Comparison of ENCODE assay signal across 9 mouse cellular contexts in genomic region chr6:5509757-5510156, GRCm38 (mm10). TPM values are rescaled to one million over a fixed set of nuclear protein-coding genes. Genes with fewer than 3 reads are reported as not detected.
DNase-seq lines count a peak whose midpoint lies in the region; ATAC-seq lines count a peak whose summit lies in the region.
"Had no signal": no experiment of that assay in that cellular context is flagged by ENCODE, and none has a peak within 500 bp of the region (broad histone marks: within the 10 kb centered on the region; RNA-seq: fewer than 3 reads in every experiment).

No protein-coding gene starts in this region.

- H3K9ac ChIP-seq in intestine, embryonic 14.5 days (ENCODE audit: low read length), result no peak overlapping the region
- no peak overlapping the region for H3K9ac ChIP-seq in liver, embryonic 13.5 days

- H3K4me1 ChIP-seq in intestine, embryonic 14.5 days (replicated peaks; ENCODE audit: control insufficient read depth, insufficient read depth, low read length), result peaks cover 10% of the 10 kb centered on the region
- peaks cover 10% of the 10 kb centered on the region; the same call in 1 of the 2 replicates for H3K4me1 ChIP-seq in liver, embryonic 13.5 days (replicated peaks)

- WGBS in intestine, embryonic 14.5 days, result 21% methylated on average over 5 of the region's 5 CpGs
- WGBS in liver, embryonic 13.5 days (ENCODE audit: insufficient replicate concordance), result 14% methylated on average over 5 of the region's 5 CpGs

- ATAC-seq in intestine, embryonic 14.5 days (replicated peaks; ENCODE audit: low FRiP score, low TSS enrichment, low read depth), result peak; percentile 94
- peak; percentile 78 for ATAC-seq in liver, embryonic 13.5 days (ENCODE audit: low read depth)

- H3K4me3 ChIP-seq in intestine, embryonic 14.5 days (ENCODE audit: low read depth, low read length), result no peak overlapping the region
- no peak overlapping the region for H3K4me3 ChIP-seq in liver, embryonic 13.5 days (replicated peaks)
- H3K4me3 ChIP-seq: erythroblast, embryonic 14.5 days had no signal

- no peak overlapping the region for H3K4me2 ChIP-seq in intestine, embryonic 14.5 days (ENCODE audit: low read length)
- H3K4me2 ChIP-seq in liver, embryonic 13.5 days, result 0 out of 2 replicates have a peak overlapping the region, but pooled peaks have one; percentile 2

- peak; percentile 57 for DNase-seq in ovary, adult 18-20 months (ENCODE audit: low spot score)
- DNase-seq in ovary, postnatal 14 days (ENCODE audit: low spot score), result no peak
- DNase-seq in gastrocnemius, adult 18-20 months (ENCODE audit: low spot score), result peak; percentile 85
- DNase-seq in intestine, embryonic 14.5 days (ENCODE audit: low spot score), result peak; percentile 55
- DNase-seq in liver, embryonic 13.5 days, result no peak
- DNase-seq in thymus, postnatal 4 days, result peak; percentile 11
- no peak for DNase-seq in cerebellum, adult 18-20 months
- DNase-seq in frontal cortex, postnatal 25 days (ENCODE audit: low spot score in 2 of 2), result no peak

- peak overlapping the region; percentile 9; the same call in 1 of the 2 replicates for H3K27ac ChIP-seq in intestine, embryonic 14.5 days (ENCODE audit: low read depth)
- peak overlapping the region; percentile 39; the same call in 1 of the 2 replicates for H3K27ac ChIP-seq in liver, embryonic 13.5 days

- H3K27me3 ChIP-seq in intestine, embryonic 14.5 days (replicated peaks; ENCODE audit: control insufficient read depth, insufficient read depth, low read length), result no peaks in the 10 kb centered on the region
- no peaks in the 10 kb centered on the region for H3K27me3 ChIP-seq in liver, embryonic 13.5 days

- no peaks in the 10 kb centered on the region for H3K36me3 ChIP-seq in intestine, embryonic 14.5 days (ENCODE audit: control insufficient read depth, insufficient read depth, low read length)
- no peaks in the 10 kb centered on the region for H3K36me3 ChIP-seq in liver, embryonic 13.5 days

- H3K9me3 ChIP-seq in intestine, embryonic 14.5 days (ENCODE audit: control insufficient read depth, low read length), result no peaks in the 10 kb centered on the region
- no peaks in the 10 kb centered on the region for H3K9me3 ChIP-seq in liver, embryonic 13.5 days (replicated peaks)

RNA-seq across cellular contexts. Expression of gene Pdk4, which starts 13.6 kb away (rescaled TPM):
- 1,000 to 10,000 TPM in 1 of 2 experiments, 100 to 1,000 TPM in 1; 758 to 1,312 TPM for total RNA-seq in gastrocnemius, adult 18-20 months (2021)
- polyA plus RNA-seq in intestine, embryonic 14.5 days (2014; fragmentation: Nextera tagmentation; extraction: Ambion mirVana), result 1.5 and 2.0 TPM in 2 replicates
- polyA plus RNA-seq in liver, embryonic 13.5 days (2015; fragmentation: Nextera tagmentation; extraction: Ambion mirVana), result 1.2 and 1.4 TPM in 2 replicates
- polyA plus RNA-seq: erythroblast, embryonic 14.5 days had no signal

Comparison
In these comparisons a context has a peak if more than half of its experiments do, and no peak if none do; other contexts are left out.
1. DNase-seq: peak in ovary, adult 18-20 months (single experiment), gastrocnemius, adult 18-20 months (single experiment), intestine, embryonic 14.5 days (single experiment) and thymus, postnatal 4 days (single experiment); none in ovary, postnatal 14 days (single experiment), liver, embryonic 13.5 days (single experiment), cerebellum, adult 18-20 months (0 of 2) and frontal cortex, postnatal 25 days (0 of 2).